Mouse (Mus musculus): ENCODE results near the gene Ptpa. TPM values are rescaled to one million over a fixed set of nuclear protein-coding genes. Genes with fewer than 3 reads are reported as not detected.

Gene Ptpa
- polyA plus RNA-seq, 1 experiment from 2014 or later, result 128 TPM

GRCm38 (mm10) chr2:30453570-30453969, 37.7 kb downstream of the Ptpa start:
- Histone ChIP-seq H3K4me3 (replicated peaks) (no peak overlapping the region), H3K4me1 (no peaks in the 10 kb centered on the region), H3K27ac (no peak overlapping the region), H3K9me3 (no peaks in the 10 kb centered on the region), H3K27me3 (replicated peaks) (no peaks in the 10 kb centered on the region), H3K36me3 (peaks cover 19% of the 10 kb centered on the region), H3K9ac (no peak overlapping the region), H3K4me2 (no peak overlapping the region)
- no peak for ATAC-seq (ENCODE audit: insufficient read depth, low FRiP score, low read depth)
- WGBS, result 83% methylated on average over 3 of the region's 3 CpGs

- ATAC-seq (ENCODE audit: insufficient read depth, low FRiP score, low read depth), result no peak
- 88% methylated on average over 5 of the region's 5 CpGs for WGBS
- H3K4me1 ChIP-seq, result no peaks in the 10 kb centered on the region
- no peak overlapping the region for H3K9ac ChIP-seq
- H3K4me2 ChIP-seq, result no peak overlapping the region
- H3K9me3 ChIP-seq, result no peaks in the 10 kb centered on the region
- H3K36me3 ChIP-seq, result peaks cover 11% of the 10 kb centered on the region
- H3K27me3 ChIP-seq (replicated peaks), result no peaks in the 10 kb centered on the region
- H3K4me3 ChIP-seq (replicated peaks), result no peak overlapping the region
- H3K27ac ChIP-seq, result no peak overlapping the region
Observed at GRCm38 (mm10) chr2:30454587-30454986, 38.7 kb downstream of the Ptpa start.

- no peaks in the 10 kb centered on the region for H3K4me1 ChIP-seq
- no peak overlapping the region for H3K4me3 ChIP-seq (replicated peaks)
- no peaks in the 10 kb centered on the region for H3K27me3 ChIP-seq (replicated peaks)
- H3K27ac ChIP-seq, result 0 out of 2 replicates have a peak overlapping the region, but pooled peaks have one; percentile 23
- no peak for ATAC-seq (ENCODE audit: insufficient read depth, low FRiP score, low read depth)
- no peaks in the 10 kb centered on the region for H3K36me3 ChIP-seq
- no peak overlapping the region for H3K4me2 ChIP-seq
- no peaks in the 10 kb centered on the region for H3K9me3 ChIP-seq
- 66% methylated on average over 13 of the region's 13 CpGs for WGBS
- H3K9ac ChIP-seq, result no peak overlapping the region
Observed at GRCm38 (mm10) chr2:30456104-30456980, 40.5 kb downstream of the Ptpa start.

GRCm38 (mm10) chr2:30458349-30458748, 42.5 kb downstream of the Ptpa start:
- no peak overlapping the region for H3K4me3 ChIP-seq (replicated peaks)
- H3K36me3 ChIP-seq, result no peaks in the 10 kb centered on the region
- no peak overlapping the region for H3K9ac ChIP-seq
- H3K27ac ChIP-seq, result no peak overlapping the region
- no peak for ATAC-seq (ENCODE audit: insufficient read depth, low FRiP score, low read depth)
- 74% methylated on average over 6 of the region's 6 CpGs for whole genome bisulfite sequencing
- no peaks in the 10 kb centered on the region for H3K9me3 ChIP-seq
- no peak overlapping the region for H3K4me2 ChIP-seq
- peaks cover 6% of the 10 kb centered on the region; the same call in 1 of the 2 replicates for H3K4me1 ChIP-seq
- no peaks in the 10 kb centered on the region for H3K27me3 ChIP-seq (replicated peaks)

GRCm38 (mm10) chr2:30459241-30459640, 43.4 kb downstream of the Ptpa start:
- no peak overlapping the region for H3K4me2 ChIP-seq
- H3K4me3 ChIP-seq (replicated peaks), result no peak overlapping the region
- WGBS, result 93% methylated on average over 6 of the region's 6 CpGs

GRCm38 (mm10) chr2:30463341-30463761, 47.5 kb downstream of the Ptpa start:
- WGBS, result 12% methylated on average over 5 of the region's 5 CpGs
- Histone ChIP-seq H3K9ac (no peak overlapping the region), H3K4me2 (peak overlapping the region; percentile 56), H3K9me3 (no peaks in the 10 kb centered on the region), H3K27me3 (replicated peaks) (no peaks in the 10 kb centered on the region), H3K27ac (peak overlapping the region; percentile 93), H3K4me3 (replicated peaks) (peak overlapping the region; percentile 31), H3K36me3 (no peaks in the 10 kb centered on the region), H3K4me1 (peaks cover 20% of the 10 kb centered on the region)
- peak; percentile 80 for ATAC-seq (ENCODE audit: insufficient read depth, low FRiP score, low read depth)

More at GRCm38 (mm10) chr2:30459241-30459640, 43.4 kb downstream of the Ptpa start:
- no peak overlapping the region for H3K27ac ChIP-seq
- no peaks in the 10 kb centered on the region for H3K9me3 ChIP-seq
- H3K4me1 ChIP-seq, result peaks cover 12% of the 10 kb centered on the region
- no peak overlapping the region for H3K9ac ChIP-seq
- no peaks in the 10 kb centered on the region for H3K27me3 ChIP-seq (replicated peaks)
- ATAC-seq (ENCODE audit: insufficient read depth, low FRiP score, low read depth), result no peak
- H3K36me3 ChIP-seq, result no peaks in the 10 kb centered on the region

GRCm38 (mm10) chr2:30463904-30464330, 48.1 kb downstream of the Ptpa start:
- ATAC-seq (ENCODE audit: insufficient read depth, low FRiP score, low read depth), result peak; percentile 95
- 3% methylated on average over 9 of the region's 9 CpGs for WGBS
- Histone ChIP-seq H3K27ac (peak overlapping the region; percentile 93), H3K36me3 (no peaks in the 10 kb centered on the region), H3K9me3 (no peaks in the 10 kb centered on the region), H3K27me3 (replicated peaks) (no peaks in the 10 kb centered on the region), H3K4me2 (peak overlapping the region; percentile 56), H3K9ac (0 out of 2 replicates have a peak overlapping the region, but pooled peaks have one; percentile 2), H3K4me1 (peaks cover 21% of the 10 kb centered on the region), H3K4me3 (replicated peaks) (peak overlapping the region; percentile 31)

GRCm38 (mm10) chr2:30464411-30464810, 48.6 kb downstream of the Ptpa start:
- 0 out of 2 replicates have a peak overlapping the region, but pooled peaks have one; percentile 2 for H3K9ac ChIP-seq
- H3K36me3 ChIP-seq, result no peaks in the 10 kb centered on the region

GRCm38 (mm10) chr2:30466787-30467186, 50.9 kb downstream of the Ptpa start:
- peaks cover 36% of the 10 kb centered on the region for H3K4me1 ChIP-seq
- no peak overlapping the region for H3K27ac ChIP-seq
- WGBS, result 45% methylated on average over 4 of the region's 4 CpGs
- H3K4me3 ChIP-seq (replicated peaks), result no peak overlapping the region
- no peak overlapping the region for H3K4me2 ChIP-seq
- no peaks in the 10 kb centered on the region for H3K9me3 ChIP-seq
- no peaks in the 10 kb centered on the region for H3K36me3 ChIP-seq
- no peak for ATAC-seq (ENCODE audit: insufficient read depth, low FRiP score, low read depth)
- no peaks in the 10 kb centered on the region for H3K27me3 ChIP-seq (replicated peaks)
- H3K9ac ChIP-seq, result no peak overlapping the region

More at GRCm38 (mm10) chr2:30464411-30464810, 48.6 kb downstream of the Ptpa start:
- ATAC-seq (ENCODE audit: insufficient read depth, low FRiP score, low read depth), result no peak
- peak overlapping the region; percentile 56 for H3K4me2 ChIP-seq
- 41% methylated on average over 5 of the region's 5 CpGs for WGBS
- H3K4me1 ChIP-seq, result peaks cover 25% of the 10 kb centered on the region
- H3K27me3 ChIP-seq (replicated peaks), result no peaks in the 10 kb centered on the region
- no peaks in the 10 kb centered on the region for H3K9me3 ChIP-seq
- H3K27ac ChIP-seq, result peak overlapping the region; percentile 93
- H3K4me3 ChIP-seq (replicated peaks), result peak overlapping the region; percentile 31

GRCm38 (mm10) chr2:30469009-30469408, 53.2 kb downstream of the Ptpa start:
- H3K36me3 ChIP-seq, result no peaks in the 10 kb centered on the region
- H3K4me1 ChIP-seq, result peaks cover 24% of the 10 kb centered on the region
- H3K27ac ChIP-seq, result no peak overlapping the region
- no peak for ATAC-seq (ENCODE audit: insufficient read depth, low FRiP score, low read depth)
- H3K9ac ChIP-seq, result no peak overlapping the region
- no peaks in the 10 kb centered on the region for H3K27me3 ChIP-seq (replicated peaks)
- peak overlapping the region; percentile 88 for H3K4me3 ChIP-seq (replicated peaks)
- WGBS, result 63% methylated on average over 6 of the region's 6 CpGs
- no peaks in the 10 kb centered on the region for H3K9me3 ChIP-seq
- H3K4me2 ChIP-seq, result peak overlapping the region; percentile 89

GRCm38 (mm10) chr2:30469796-30470142, 53.9 kb downstream of the Ptpa start:
- H3K9me3 ChIP-seq, result no peaks in the 10 kb centered on the region
- peak overlapping the region; percentile 89 for H3K4me2 ChIP-seq
- WGBS, result 0% methylated on average over 19 of the region's 19 CpGs
- peak overlapping the region; percentile 88 for H3K4me3 ChIP-seq (replicated peaks)
- peaks cover 30% of the 10 kb centered on the region for H3K4me1 ChIP-seq
- no peak for ATAC-seq (ENCODE audit: insufficient read depth, low FRiP score, low read depth)
- peak overlapping the region; percentile 63 for H3K9ac ChIP-seq
- no peaks in the 10 kb centered on the region for H3K27me3 ChIP-seq (replicated peaks)
- H3K27ac ChIP-seq, result peak overlapping the region; percentile 97
- H3K36me3 ChIP-seq, result no peaks in the 10 kb centered on the region

Data from stomach, embryonic 15.5 days (tissue).